Mouse (Mus musculus) testis, adult 10 weeks (tissue): Measurements from ENCODE around the gene Pigp. TPM values are rescaled to one million over a fixed set of nuclear protein-coding genes. Genes with fewer than 3 reads are reported as not detected.

ENCODE experiments used
- polyA plus RNA-seq: library from polyadenylated mRNA; stranded (reverse); fragments of 350-450 nt; fragmentation: Illumina TruSeq; extraction: RNeasy Lipid Tissue Mini Kit (QIAGEN cat#74804); gene quantifications from one replicate; pipeline ENCODE4 v1.2.3, GENCODE M21; 2014; ENCODE audit warnings: low read depth, low replicate concordance

Gene Pigp
- 115 TPM for polyA plus RNA-seq

DNA sequence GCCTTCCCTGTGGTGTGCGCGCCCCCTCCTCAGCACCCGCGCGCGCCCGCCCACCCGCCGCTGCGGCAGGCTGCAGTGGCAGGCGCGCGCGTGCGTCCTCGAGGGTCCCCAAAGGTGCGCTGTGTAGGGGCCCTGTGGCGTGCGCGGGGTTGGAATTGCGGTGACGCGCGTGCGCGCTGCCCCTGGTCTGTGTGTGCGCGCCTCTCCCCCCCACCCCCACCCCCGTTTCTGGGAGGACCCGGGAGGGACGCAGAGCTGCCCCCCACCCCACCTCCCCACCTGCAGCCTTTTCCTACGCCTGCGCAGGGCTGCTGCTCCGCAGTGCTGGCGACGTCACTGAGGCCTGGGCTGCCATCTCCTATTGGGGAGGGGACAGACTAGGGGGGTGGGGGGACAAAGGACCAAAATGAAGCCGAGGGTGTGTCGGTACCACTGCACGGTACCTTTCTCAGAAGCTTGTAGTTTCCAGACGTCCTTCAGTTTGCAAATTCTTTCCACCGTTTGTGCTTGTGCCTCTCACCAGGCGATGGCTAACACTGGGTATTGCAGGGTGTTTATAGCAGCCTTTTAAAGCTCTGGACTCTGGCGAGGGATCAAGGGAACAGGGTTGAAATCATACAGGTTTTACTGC lies at the start of gene Pigp:
Pigp (minus strand) TSS at position 542 of the 631 bp plus-strand sequence.

DNA sequence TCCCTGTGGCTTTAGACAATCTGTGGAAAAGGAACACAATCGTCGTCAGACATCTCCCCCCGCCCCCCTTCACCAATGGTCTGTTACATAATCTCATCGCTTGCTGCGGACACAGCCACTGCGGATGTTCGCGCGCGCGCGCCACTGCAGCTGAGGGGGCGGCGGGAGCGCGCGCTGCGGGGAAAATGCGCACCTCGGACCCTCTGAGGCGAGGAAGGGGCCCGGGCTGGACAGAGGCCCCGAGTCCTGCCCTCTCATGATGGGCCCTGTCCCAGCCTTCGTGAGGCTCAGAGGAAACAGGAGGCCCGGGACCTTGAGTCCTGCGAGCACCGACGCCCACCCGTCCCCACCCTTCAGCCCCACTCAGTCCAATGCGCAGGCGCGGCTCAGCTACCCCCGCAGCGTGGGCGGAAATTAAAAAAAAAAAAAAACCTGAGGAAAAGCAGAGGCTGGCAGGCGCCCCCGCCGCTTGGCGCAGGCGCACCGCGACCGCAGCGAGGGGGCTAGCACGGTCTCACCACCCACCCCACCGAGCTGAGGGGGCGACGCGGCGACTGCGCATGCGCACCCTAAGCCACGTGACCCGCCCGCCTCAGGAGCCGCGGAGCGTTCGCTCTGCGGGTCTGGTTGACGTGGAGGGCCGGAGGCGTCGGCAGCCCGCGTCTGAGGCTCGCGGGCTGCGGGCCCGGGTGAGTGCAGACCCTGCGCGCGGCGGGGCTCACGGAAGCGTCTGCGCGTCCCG lies 1.3 kb downstream of the Pigp start, which contains the start of gene Ttc3:
Ttc3 (plus strand) TSS at position 446 of the 742 bp plus-strand sequence.

DNA sequence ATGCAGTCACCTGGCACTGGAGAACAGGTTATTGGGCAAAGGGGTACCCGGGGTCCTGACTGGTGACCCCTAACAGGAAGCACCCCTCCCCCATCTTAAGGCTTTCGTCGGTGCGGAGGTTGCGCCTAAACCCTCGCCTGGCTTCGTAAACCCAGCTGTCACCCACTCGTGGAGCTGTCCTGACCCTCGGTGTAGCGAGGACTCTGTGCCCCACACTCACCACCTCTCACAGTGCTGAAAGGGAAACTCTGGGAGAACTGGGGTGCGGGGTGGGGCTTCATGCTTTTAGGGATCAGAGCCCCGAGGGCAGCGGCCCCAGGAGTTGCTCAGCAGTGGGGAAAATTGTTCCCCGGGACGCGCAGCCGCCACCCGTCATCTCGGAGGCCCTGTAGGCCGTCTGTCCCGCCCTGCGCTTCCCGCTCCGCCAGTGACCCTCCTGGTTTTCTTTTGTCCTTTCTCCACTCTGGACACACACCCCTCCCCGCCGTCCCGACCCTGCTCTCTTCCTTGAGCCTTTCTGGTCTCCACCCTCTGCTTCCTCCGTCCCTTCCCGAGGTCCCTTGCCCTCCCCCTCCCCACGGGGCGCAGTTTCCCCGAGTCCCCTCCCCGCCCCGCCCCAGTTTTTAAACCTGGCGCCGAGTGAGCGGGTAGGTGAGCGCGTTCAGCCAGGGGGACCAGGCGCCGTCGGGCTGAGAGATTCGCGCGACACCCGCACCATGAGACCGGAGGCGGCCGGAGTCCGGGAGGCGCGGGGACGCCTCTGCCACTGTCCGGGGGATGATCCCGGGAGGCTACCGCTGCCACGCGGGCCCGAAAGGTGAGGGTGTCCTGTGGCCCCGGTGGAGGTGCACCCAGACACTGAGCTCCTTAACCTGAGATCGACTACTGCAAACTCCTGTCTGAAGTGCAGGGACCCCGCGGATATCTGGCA lies 43.6 kb downstream of the Pigp start, which contains the start of gene Ripply3:
Ripply3 (plus strand) TSS at position 640 of the 931 bp plus-strand sequence.

GRCm38 (mm10) chr16:94313229-94314030 lies 58.2 kb downstream of the Pigp start, which contains the start of gene Hlcs:
TSS of gene Hlcs (minus strand) at chr16:94313571.

Other genes with a start within 250 kb of the Pigp start
- 3.4 TPM for gene Hlcs, start 58.3 kb downstream of the Pigp start, polyA plus RNA-seq
- not detected for gene Ripply3, start 43.4 kb downstream of the Pigp start, polyA plus RNA-seq
- gene Ttc3, start 1.2 kb downstream of the Pigp start, polyA plus RNA-seq = 46.4 TPM
- gene Vps26c, start 155.0 kb upstream of the Pigp start, polyA plus RNA-seq = 9.4 TPM
- 26.6 TPM for gene Dyrk1a, start 198.2 kb upstream of the Pigp start, polyA plus RNA-seq